Mouse (Mus musculus) CH12.LX (cell line): ENCODE data around the gene Gjb5. TPM values are rescaled to one million over a fixed set of nuclear protein-coding genes. Genes with fewer than 3 reads are reported as not detected.

Experiments used
- DNase-seq: peaks from one replicate; pipeline ENCODE4 v3.0.0-alpha.2; 2013; ENCODE audit errors: extremely low read depth
- H3K27ac ChIP-seq: 2 replicates; pipeline ENCODE4 v1.5.1; 2012; ENCODE audit warnings: low read depth, mild to moderate bottlenecking, control low read depth, moderate library complexity; ENCODE audit not compliant: insufficient read depth
- H3K27me3 ChIP-seq: replicated peaks from 2 replicates; pipeline ENCODE3; 2012; ENCODE audit warnings: inconsistent platforms
- H3K36me3 ChIP-seq, 2 experiments: replicated peaks in 1 of 2; 2 replicates each; pipeline versions ENCODE3 to v1.6.1; 2012; ENCODE audit warnings: inconsistent platforms in 1 of 2, low read length in 1 of 2, mild to moderate bottlenecking in 1 of 2, mixed read lengths in 1 of 2, moderate library complexity in 1 of 2; ENCODE audit not compliant: control insufficient read depth in 1 of 2, insufficient read depth in 1 of 2
- H3K4me1 ChIP-seq, 2 experiments: 2 replicates each; pipeline ENCODE4 v1.6.1; 2012; ENCODE audit warnings: inconsistent platforms in 1 of 2, moderate library complexity in 1 of 2; ENCODE audit not compliant: insufficient read depth in 2 of 2, control insufficient read depth in 1 of 2
- H3K4me2 ChIP-seq: 2 replicates; pipeline ENCODE4 v1.6.1; 2012; ENCODE audit warnings: low read depth, mild to moderate bottlenecking, control low read depth; ENCODE audit not compliant: poor library complexity, insufficient read depth, severe bottlenecking
- H3K4me3 ChIP-seq, 3 experiments: fragments of 150-350 bp in 1 of 3; sonication (generic) in 1 of 3; replicated peaks in 1 of 3; 2 replicates each; pipeline versions ENCODE3 to v1.5.1; 2011 to 2012; ENCODE audit warnings: low read depth in 2 of 3, low read length in 2 of 3, mild to moderate bottlenecking in 2 of 3, moderate library complexity in 2 of 3, control low read depth in 1 of 3, improper control_type of control experiment in 1 of 3, inconsistent platforms in 1 of 3, mixed read lengths in 1 of 3; ENCODE audit not compliant: poor library complexity in 1 of 3
- H3K79me2 ChIP-seq: replicated peaks from 2 replicates; pipeline ENCODE4 v1.6.1; 2012; ENCODE audit warnings: mild to moderate bottlenecking, moderate library complexity; ENCODE audit not compliant: control insufficient read depth, poor library complexity, insufficient read depth, severe bottlenecking; ENCODE audit errors: extremely low read depth
- H3K9ac ChIP-seq: 2 replicates; pipeline ENCODE4 v1.6.1; 2012; ENCODE audit warnings: low read depth, mild to moderate bottlenecking, control low read depth, moderate library complexity; ENCODE audit not compliant: insufficient read depth
- H3K9me3 ChIP-seq: replicated peaks from 2 replicates; pipeline ENCODE3; 2012; ENCODE audit warnings: low read length, inconsistent platforms, mixed read lengths
- CHD1 ChIP-seq: IDR thresholded peaks from 2 replicates; pipeline ENCODE4 v1.6.1; 2012; ENCODE audit warnings: low read depth, low read length, improper control_type of control experiment, inconsistent platforms
- CHD2 ChIP-seq: IDR thresholded peaks from 2 replicates; pipeline ENCODE4 v1.6.1; 2011; ENCODE audit warnings: low read length, improper control_type of control experiment
- CTCF ChIP-seq, 2 experiments: IDR thresholded peaks in 1 of 2; conservative IDR thresholded peaks in 1 of 2; 2 replicates each; pipeline ENCODE4 v1.5.1; 2011 to 2012; ENCODE audit warnings: low read depth in 2 of 2, low read length in 2 of 2, improper control_type of control experiment in 1 of 2, inconsistent platforms in 1 of 2, mild to moderate bottlenecking in 1 of 2, moderate library complexity in 1 of 2
- ELF1 ChIP-seq: IDR thresholded peaks from 2 replicates; pipeline ENCODE4 v1.6.1; 2014; ENCODE audit warnings: low read depth, mild to moderate bottlenecking, inconsistent platforms, low read length, improper control_type of control experiment
- EP300 ChIP-seq: IDR thresholded peaks from 2 replicates; pipeline ENCODE4 v1.6.1; 2011; ENCODE audit warnings: low read length, improper control_type of control experiment
- JUN ChIP-seq: IDR thresholded peaks from 2 replicates; pipeline ENCODE4 v1.6.1; 2011; ENCODE audit warnings: low read depth, mild to moderate bottlenecking, low read length, improper control_type of control experiment, moderate library complexity; ENCODE audit not compliant: insufficient read depth
- JUND ChIP-seq: conservative IDR thresholded peaks from 2 replicates; pipeline ENCODE4 v1.6.1; 2011; ENCODE audit warnings: low read depth, low read length, improper control_type of control experiment
- KAT2A ChIP-seq: IDR thresholded peaks from 2 replicates; pipeline ENCODE4 v1.6.1; 2012; ENCODE audit warnings: low read length, improper control_type of control experiment, inconsistent platforms; ENCODE audit not compliant: insufficient replicate concordance
- MAX ChIP-seq: IDR thresholded peaks from 2 replicates; pipeline ENCODE4 v1.6.1; 2011; ENCODE audit warnings: low read length, improper control_type of control experiment
- MAZ ChIP-seq: IDR thresholded peaks from 2 replicates; pipeline ENCODE4 v1.6.1; 2012; ENCODE audit warnings: low read depth, mild to moderate bottlenecking, inconsistent platforms, low read length, improper control_type of control experiment, moderate library complexity
- MXI1 ChIP-seq: IDR thresholded peaks from 2 replicates; pipeline ENCODE4 v1.6.1; 2011; ENCODE audit warnings: mild to moderate bottlenecking, low read depth, low read length, improper control_type of control experiment
- POLR2A ChIP-seq: IDR thresholded peaks from 2 replicates; pipeline ENCODE4 v1.6.1; 2011; ENCODE audit warnings: low read depth, mild to moderate bottlenecking, improper control_type of control experiment, low read length
- RCOR1 ChIP-seq: conservative IDR thresholded peaks from 2 replicates; pipeline ENCODE4 v1.6.1; 2012; ENCODE audit warnings: low read depth, mild to moderate bottlenecking, inconsistent platforms, low read length, improper control_type of control experiment
- SIN3A ChIP-seq: IDR thresholded peaks from 2 replicates; pipeline ENCODE4 v1.6.1; 2012; ENCODE audit warnings: low read length, improper control_type of control experiment, inconsistent platforms
- SMC3 ChIP-seq: IDR thresholded peaks from 2 replicates; pipeline ENCODE4 v1.6.1; 2011; ENCODE audit warnings: low read depth, low read length, improper control_type of control experiment
- TBP ChIP-seq: conservative IDR thresholded peaks from 2 replicates; pipeline ENCODE4 v1.6.1; 2011; ENCODE audit warnings: low read depth, low read length, improper control_type of control experiment
- UBTF ChIP-seq: IDR thresholded peaks from 2 replicates; pipeline ENCODE4 v1.6.1; 2012; ENCODE audit warnings: low read depth, mild to moderate bottlenecking, inconsistent platforms, low read length, improper control_type of control experiment, moderate library complexity
- ZNF384 ChIP-seq: IDR thresholded peaks from 2 replicates; pipeline ENCODE4 v1.6.1; 2012; ENCODE audit warnings: low read depth, low read length, improper control_type of control experiment, inconsistent platforms
- dilution Hi-C: fragments of 300-500 bp; cut with MboI; formaldehyde crosslinking; loops from 2 replicates; pipeline ENCODE4 v1.14.3; 2020; ENCODE audit warnings: low sequenced_read_pairs; ENCODE audit not compliant: extremely low pct_unique_long_range_greater_than_20kb, extremely low pct_ligation_motif_present
- in situ Hi-C: fragments of 300-500 bp; cut with MboI; formaldehyde crosslinking; loops from 3 replicates; pipeline ENCODE4 v1.14.3; 2019; ENCODE audit warnings: low sequenced_read_pairs, low pct_ligation_motif_present, low pct_unique_long_range_greater_than_20kb, mixed read lengths
- polyA plus RNA-seq: library from polyadenylated mRNA; unstranded; fragments of >175 nt; gene quantifications from 2 replicates; pipeline ENCODE4 v1.2.1, GENCODE M21; 2012; ENCODE audit warnings: low read depth; ENCODE audit not compliant: insufficient read length
- total RNA-seq, 2 experiments: library from RNA; depleted of rRNA; stranded (reverse); fragments of 300-350 nt in 1 of 2; fragments of >200 nt in 1 of 2; gene quantifications; 2 replicates each; pipeline ENCODE4 v1.2.3; 2012 to 2014

Gjb5 gene
- total and polyA plus RNA-seq, 3 experiments: 0.34 to 0.50 TPM; not detected in 1

GRCm38 (mm10) chr4:127352594-127352993, 5.4 kb downstream of the Gjb5 start:
- dilution Hi-C loops: no loop called here

GRCm38 (mm10) chr4:127349560-127350300, 8.3 kb downstream of the Gjb5 start:
- Histone ChIP-seq H3K4me2 (no peak overlapping the region), H3K9ac (no peak overlapping the region), H3K27me3 (no peaks in the 10 kb centered on the region), H3K36me3 (no peaks in the 10 kb centered on the region), H3K79me2 (no peaks in the 10 kb centered on the region), H3K27ac (no peak overlapping the region), H3K4me1 (no peaks in the 10 kb centered on the region), H3K9me3 (peaks cover 4% of the 10 kb centered on the region), H3K4me3 (no peak overlapping the region)
- TF ChIP-seq MXI1: no peak
- TF ChIP-seq JUND: no peak
- TF ChIP-seq UBTF: no peak
- TF ChIP-seq JUN: no peak
- TF ChIP-seq EP300: no peak
- no peak for TF ChIP-seq SIN3A
- no peak for TF ChIP-seq POLR2A
- TF ChIP-seq MAZ: no peak
- TF ChIP-seq ZNF384: no peak
- TF ChIP-seq MAX: no peak
- in situ Hi-C loops (loop anchor here (25.0 kb wide), 1 partner anchor 1188 kb away; no protein-coding TSS in a partner anchor), dilution Hi-C loops (no loop called here)
- DNase-seq: no peak

More at GRCm38 (mm10) chr4:127352594-127352993, 5.4 kb downstream of the Gjb5 start:
- in situ Hi-C loops: loop anchor here (25.0 kb wide), 1 partner anchor 1185 kb away; no protein-coding TSS in a partner anchor
- no peak overlapping the region for H3K4me3 ChIP-seq
- no peak overlapping the region for H3K4me2 ChIP-seq
- H3K9ac ChIP-seq: no peak overlapping the region
- no peaks in the 10 kb centered on the region for H3K4me1 ChIP-seq
- H3K79me2 ChIP-seq: no peaks in the 10 kb centered on the region
- H3K36me3 ChIP-seq: no peaks in the 10 kb centered on the region
- no peak overlapping the region for H3K27ac ChIP-seq
- H3K9me3 ChIP-seq: peaks cover 7% of the 10 kb centered on the region
- TF ChIP-seq CTCF (conservative IDR thresholded peaks at IDR 0.05 in 1 of 2, IDR thresholded peaks at IDR 0.05 in 1 of 2; ENCODE audit: low read depth in 2 of 2, low read length in 2 of 2): no peak
- TF ChIP-seq CHD1: no peak
- no peak for TF ChIP-seq TBP
- TF ChIP-seq ELF1: no peak
- no peak for TF ChIP-seq EP300
- TF ChIP-seq SMC3: no peak
- TF ChIP-seq JUN: no peak
- TF ChIP-seq KAT2A: no peak
- no peak for TF ChIP-seq MAX
- TF ChIP-seq MXI1: no peak
- no peak for TF ChIP-seq JUND
- no peak for TF ChIP-seq RCOR1
- TF ChIP-seq UBTF: no peak
- TF ChIP-seq CHD2: no peak
- H3K27me3 ChIP-seq: no peaks in the 10 kb centered on the region
- DNase-seq: no peak
